Mouse (Mus musculus): ENCODE measurements around the gene Arpin. TPM values are rescaled to one million over a fixed set of nuclear protein-coding genes. Genes with fewer than 3 reads are reported as not detected.

Arpin gene
- polyA plus RNA-seq (2015; fragmentation: Nextera tagmentation; extraction: Ambion mirVana) = 22.6 and 25.1 TPM in 2 replicates

GRCm38 (mm10) chr7:79934862-79935510 lies at the start of gene Arpin:
Gene Arpin (minus strand): TSS chr7:79935359.
- peak within 1 kb of the TSS; percentile 66 for H3K27ac ChIP-seq (ENCODE audit: low read length)
- ATAC-seq (peak; percentile 92), DNase-seq (ENCODE audit: low spot score) (peak; percentile 88)
- H3K9ac ChIP-seq (replicated peaks; ENCODE audit: low read depth) = peak within 1 kb of the TSS; percentile 47
- TF ChIP-seq EP300 (IDR thresholded peaks at IDR 0.05) (no peak; the same call in 1 of the 2 replicates), CTCF (IDR thresholded peaks at IDR 0.05) (peak; percentile 31; the same call in 1 of the 2 replicates)
- H3K27me3 ChIP-seq (replicated peaks; ENCODE audit: insufficient read depth, low read length) = no peaks in the 10 kb centered on the region
- no peaks in the 10 kb centered on the region for H3K36me3 ChIP-seq (ENCODE audit: insufficient read depth, low read length)
- no peaks in the 10 kb centered on the region for H3K9me3 ChIP-seq (ENCODE audit: low read length)
- H3K4me1 ChIP-seq (ENCODE audit: insufficient read depth, low read depth, low read length) = peaks cover 3% of the 10 kb centered on the region; the same call in 1 of the 2 replicates
- H3K4me2 ChIP-seq (replicated peaks; ENCODE audit: low read depth, low read length) = peak within 1 kb of the TSS; percentile 69
- 1% methylated on average over 31 of the region's 32 CpGs for WGBS
- peak within 1 kb of the TSS; percentile 54 for H3K4me3 ChIP-seq (ENCODE audit: low read depth, low read length)

GRCm38 (mm10) chr7:79975316-79975715 lies 40.2 kb upstream of the Arpin start:
- H3K4me3 ChIP-seq (ENCODE audit: low read depth, low read length) = no peak overlapping the region
- no peaks in the 10 kb centered on the region for H3K9me3 ChIP-seq (ENCODE audit: low read length)
- 76% methylated on average over 2 of the region's 2 CpGs for WGBS
- H3K9ac ChIP-seq (replicated peaks; ENCODE audit: low read depth) = no peak overlapping the region
- ATAC-seq (no peak), DNase-seq (ENCODE audit: low spot score) (no peak)
- H3K4me1 ChIP-seq (ENCODE audit: insufficient read depth, low read depth, low read length) = no peaks in the 10 kb centered on the region
- H3K4me2 ChIP-seq (replicated peaks; ENCODE audit: low read depth, low read length) = no peak overlapping the region
- H3K27ac ChIP-seq (ENCODE audit: low read length) = no peak overlapping the region
- no peaks in the 10 kb centered on the region for H3K36me3 ChIP-seq (ENCODE audit: insufficient read depth, low read length)
- TF ChIP-seq CTCF (IDR thresholded peaks at IDR 0.05) (no peak), EP300 (IDR thresholded peaks at IDR 0.05) (no peak)
- no peaks in the 10 kb centered on the region for H3K27me3 ChIP-seq (replicated peaks; ENCODE audit: insufficient read depth, low read length)

GRCm38 (mm10) chr7:79972195-79972594 lies 37.0 kb upstream of the Arpin start:
- Histone ChIP-seq H3K27ac (ENCODE audit: low read length) (no peak overlapping the region), H3K9me3 (ENCODE audit: low read length) (no peaks in the 10 kb centered on the region), H3K4me2 (replicated peaks; ENCODE audit: low read depth, low read length) (no peak overlapping the region), H3K27me3 (replicated peaks; ENCODE audit: insufficient read depth, low read length) (no peaks in the 10 kb centered on the region), H3K36me3 (ENCODE audit: insufficient read depth, low read length) (no peaks in the 10 kb centered on the region), H3K4me1 (ENCODE audit: insufficient read depth, low read depth, low read length) (no peaks in the 10 kb centered on the region), H3K4me3 (ENCODE audit: low read depth, low read length) (no peak overlapping the region), H3K9ac (replicated peaks; ENCODE audit: low read depth) (no peak overlapping the region)
- 77% methylated on average over 5 of the region's 5 CpGs for WGBS
- TF ChIP-seq CTCF (IDR thresholded peaks at IDR 0.05) (no peak), EP300 (IDR thresholded peaks at IDR 0.05) (no peak)
- DNase-seq (ENCODE audit: low spot score) (no peak), ATAC-seq (no peak)

GRCm38 (mm10) chr7:79970336-79970735 lies 35.2 kb upstream of the Arpin start:
- DNase-seq (ENCODE audit: low spot score) (no peak), ATAC-seq (no peak)
- no peak overlapping the region for H3K27ac ChIP-seq (ENCODE audit: low read length)
- no peak overlapping the region for H3K9ac ChIP-seq (replicated peaks; ENCODE audit: low read depth)
- H3K4me1 ChIP-seq (ENCODE audit: insufficient read depth, low read depth, low read length) = no peaks in the 10 kb centered on the region
- 33% methylated on average over 1 of the region's 1 CpGs for WGBS
- no peak overlapping the region for H3K4me3 ChIP-seq (ENCODE audit: low read depth, low read length)
- H3K9me3 ChIP-seq (ENCODE audit: low read length) = no peaks in the 10 kb centered on the region
- no peak overlapping the region for H3K4me2 ChIP-seq (replicated peaks; ENCODE audit: low read depth, low read length)
- H3K36me3 ChIP-seq (ENCODE audit: insufficient read depth, low read length) = no peaks in the 10 kb centered on the region
- TF ChIP-seq EP300 (IDR thresholded peaks at IDR 0.05) (no peak), CTCF (IDR thresholded peaks at IDR 0.05) (no peak)
- H3K27me3 ChIP-seq (replicated peaks; ENCODE audit: insufficient read depth, low read length) = no peaks in the 10 kb centered on the region

GRCm38 (mm10) chr7:79968326-79968725 lies 33.2 kb upstream of the Arpin start:
- DNase-seq (ENCODE audit: low spot score) (no peak), ATAC-seq (no peak)
- H3K4me2 ChIP-seq (replicated peaks; ENCODE audit: low read depth, low read length) = no peak overlapping the region
- H3K4me1 ChIP-seq (ENCODE audit: insufficient read depth, low read depth, low read length) = no peaks in the 10 kb centered on the region
- no peaks in the 10 kb centered on the region for H3K36me3 ChIP-seq (ENCODE audit: insufficient read depth, low read length)
- WGBS = 81% methylated on average over 6 of the region's 6 CpGs
- H3K9me3 ChIP-seq (ENCODE audit: low read length) = no peaks in the 10 kb centered on the region
- H3K27me3 ChIP-seq (replicated peaks; ENCODE audit: insufficient read depth, low read length) = no peaks in the 10 kb centered on the region
- no peak overlapping the region for H3K27ac ChIP-seq (ENCODE audit: low read length)
- no peak for TF ChIP-seq CTCF (IDR thresholded peaks at IDR 0.05)
- TF ChIP-seq EP300 (IDR thresholded peaks at IDR 0.05) = no peak
- no peak overlapping the region for H3K9ac ChIP-seq (replicated peaks; ENCODE audit: low read depth)
- H3K4me3 ChIP-seq (ENCODE audit: low read depth, low read length) = no peak overlapping the region

- Histone ChIP-seq H3K9me3 (ENCODE audit: low read length) (no peaks in the 10 kb centered on the region), H3K27ac (ENCODE audit: low read length) (no peak overlapping the region), H3K36me3 (ENCODE audit: insufficient read depth, low read length) (no peaks in the 10 kb centered on the region), H3K4me1 (ENCODE audit: insufficient read depth, low read depth, low read length) (no peaks in the 10 kb centered on the region), H3K27me3 (replicated peaks; ENCODE audit: insufficient read depth, low read length) (no peaks in the 10 kb centered on the region), H3K4me2 (replicated peaks; ENCODE audit: low read depth, low read length) (no peak overlapping the region), H3K9ac (replicated peaks; ENCODE audit: low read depth) (no peak overlapping the region), H3K4me3 (ENCODE audit: low read depth, low read length) (no peak overlapping the region)
- ATAC-seq = no peak
- DNase-seq (ENCODE audit: low spot score) = no peak
- 63% methylated on average over 1 of the region's 1 CpGs for WGBS
- TF ChIP-seq EP300 (IDR thresholded peaks at IDR 0.05) (no peak), CTCF (IDR thresholded peaks at IDR 0.05) (peak; percentile 19; the same call in 1 of the 2 replicates)
These were observed 26.4 kb upstream of the Arpin start for GRCm38 (mm10) chr7:79961600-79961999.
